Mouse (Mus musculus) heart, embryonic 11.5 days (tissue): ENCODE measurements at regions not wholly inside any gene's neighbourhood (a gene's known extent, or its start where the extent isn't known, plus 50 kb on each side); places are given as distances from the start of the nearest gene placed in this dataset.

Experiments used
- ATAC-seq: fragments of 200-750 bp; cut with Nextera tagmentation; replicated peaks from 2 replicates; pipeline ENCODE4 v1.8.0; 2017; ENCODE audit warnings: moderate library complexity; ENCODE audit not compliant: insufficient number of reproducible peaks, low FRiP score, low TSS enrichment
- H3K27ac ChIP-seq: fragments of 300-500 bp; sonication (generic); 2 replicates; pipeline ENCODE4 v1.5.1; 2014; ENCODE audit warnings: mild to moderate bottlenecking, low read depth, low read length
- H3K27me3 ChIP-seq: fragments of 300-500 bp; sonication (generic); 2 replicates; pipeline ENCODE4 v1.6.1; 2014; ENCODE audit warnings: mild to moderate bottlenecking, low read length, mixed read lengths; ENCODE audit not compliant: control insufficient read depth, insufficient read depth
- H3K36me3 ChIP-seq: fragments of 300-500 bp; sonication (generic); 2 replicates; pipeline ENCODE4 v1.6.1; 2014; ENCODE audit warnings: mild to moderate bottlenecking, low read length, moderate library complexity, mixed read lengths; ENCODE audit not compliant: control insufficient read depth, insufficient read depth
- H3K4me1 ChIP-seq: fragments of 300-500 bp; sonication (generic); 2 replicates; pipeline ENCODE4 v1.6.1; 2014; ENCODE audit warnings: low read length; ENCODE audit not compliant: control insufficient read depth, insufficient read depth
- H3K4me2 ChIP-seq: fragments of 300-500 bp; sonication (generic); 2 replicates; pipeline ENCODE4 v1.6.1; 2014; ENCODE audit warnings: mild to moderate bottlenecking, moderate library complexity
- H3K4me3 ChIP-seq: fragments of 300-500 bp; sonication (generic); 2 replicates; pipeline ENCODE4 v1.5.1; 2014; ENCODE audit warnings: low read depth, low read length
- H3K9ac ChIP-seq: fragments of 300-500 bp; sonication (generic); 2 replicates; pipeline ENCODE4 v1.6.1; 2014; ENCODE audit warnings: mild to moderate bottlenecking, low read depth, low read length, moderate library complexity
- H3K9me3 ChIP-seq: fragments of 300-500 bp; sonication (generic); replicated peaks from 2 replicates; pipeline ENCODE4 v1.6.1; 2016; ENCODE audit warnings: low read length; ENCODE audit not compliant: control insufficient read depth
- WGBS: fragments of 180-500 bp; shearing (Covaris S2); extraction: QIAGEN DNeasy Blood & Tissue Kit; methylation state at CpG from one replicate; pipeline ENCODE4 v1.1.7; 2014; ENCODE audit not compliant: insufficient replicate concordance; 5-methylcytosine and 5-hydroxymethylcytosine counted together

DNA sequence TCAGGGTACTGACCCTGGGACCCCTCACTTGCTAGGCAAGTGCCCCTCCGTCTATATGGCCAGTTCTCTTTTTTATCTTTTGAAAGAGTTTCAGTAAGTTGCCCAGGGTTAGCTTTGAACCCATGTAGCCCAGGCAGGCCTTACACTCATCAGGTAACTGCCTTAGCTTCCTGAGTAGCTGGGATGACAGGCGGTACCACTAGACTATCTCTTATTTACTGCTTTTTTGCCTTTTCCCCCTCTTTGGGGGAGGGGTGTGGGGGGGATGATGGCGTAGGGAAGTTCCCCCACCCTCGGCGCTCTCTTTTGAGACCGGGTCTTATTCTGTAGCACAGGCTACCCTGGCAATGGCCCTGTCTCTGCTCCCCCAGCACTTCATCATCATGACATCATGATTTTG is 106.9 kb downstream of the Sox2 start:
- no peaks in the 10 kb centered on the region for H3K36me3 ChIP-seq
- H3K27ac ChIP-seq, result no peak overlapping the region
- ATAC-seq, result no peak
- H3K27me3 ChIP-seq, result no peaks in the 10 kb centered on the region
- H3K9ac ChIP-seq, result no peak overlapping the region
- H3K4me2 ChIP-seq, result no peak overlapping the region
- 56% methylated on average over 6 of the region's 6 CpGs for WGBS
- H3K9me3 ChIP-seq, result no peaks in the 10 kb centered on the region
- H3K4me3 ChIP-seq, result no peak overlapping the region
- no peaks in the 10 kb centered on the region for H3K4me1 ChIP-seq

DNA sequence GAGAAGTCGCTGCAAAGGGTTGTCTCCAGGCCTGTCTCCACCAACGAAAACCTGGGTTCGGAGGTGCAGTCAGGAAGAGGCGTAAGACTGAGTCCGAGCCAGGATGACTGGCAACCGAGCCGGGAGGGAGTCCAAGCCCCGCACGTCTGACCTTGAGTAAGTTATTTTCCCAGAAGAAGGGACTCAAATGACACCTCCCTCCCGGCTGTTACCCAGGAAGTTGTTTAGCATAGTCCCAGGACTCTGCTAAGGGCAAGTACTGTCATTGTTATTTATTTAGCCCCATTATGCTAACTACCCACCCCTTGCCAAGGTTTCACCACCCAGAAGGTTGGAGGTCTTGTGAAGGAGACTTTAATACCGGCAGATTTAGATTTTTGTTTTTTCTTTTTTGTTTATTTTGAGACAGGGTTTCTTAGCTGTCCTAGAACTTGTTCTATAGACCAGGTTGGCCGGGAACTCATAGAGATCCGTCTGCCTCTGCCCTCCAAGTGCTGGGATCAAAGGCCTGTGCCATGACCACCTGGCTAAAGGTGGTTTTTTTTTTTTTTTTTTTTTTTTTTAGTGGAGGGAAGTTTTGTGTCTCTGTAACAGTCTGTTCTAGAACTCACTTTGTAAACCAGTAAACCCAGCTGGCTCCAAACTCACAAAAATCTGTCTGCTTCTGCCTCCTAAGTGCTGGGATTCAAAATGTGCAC is 107.8 kb downstream of the Sox2 start:
- Histone ChIP-seq H3K4me2 (no peak overlapping the region), H3K9ac (no peak overlapping the region), H3K36me3 (no peaks in the 10 kb centered on the region), H3K27me3 (no peaks in the 10 kb centered on the region), H3K9me3 (no peaks in the 10 kb centered on the region), H3K4me1 (no peaks in the 10 kb centered on the region), H3K4me3 (no peak overlapping the region), H3K27ac (no peak overlapping the region)
- ATAC-seq, result no peak
- WGBS, result 24% methylated on average over 13 of the region's 13 CpGs

DNA sequence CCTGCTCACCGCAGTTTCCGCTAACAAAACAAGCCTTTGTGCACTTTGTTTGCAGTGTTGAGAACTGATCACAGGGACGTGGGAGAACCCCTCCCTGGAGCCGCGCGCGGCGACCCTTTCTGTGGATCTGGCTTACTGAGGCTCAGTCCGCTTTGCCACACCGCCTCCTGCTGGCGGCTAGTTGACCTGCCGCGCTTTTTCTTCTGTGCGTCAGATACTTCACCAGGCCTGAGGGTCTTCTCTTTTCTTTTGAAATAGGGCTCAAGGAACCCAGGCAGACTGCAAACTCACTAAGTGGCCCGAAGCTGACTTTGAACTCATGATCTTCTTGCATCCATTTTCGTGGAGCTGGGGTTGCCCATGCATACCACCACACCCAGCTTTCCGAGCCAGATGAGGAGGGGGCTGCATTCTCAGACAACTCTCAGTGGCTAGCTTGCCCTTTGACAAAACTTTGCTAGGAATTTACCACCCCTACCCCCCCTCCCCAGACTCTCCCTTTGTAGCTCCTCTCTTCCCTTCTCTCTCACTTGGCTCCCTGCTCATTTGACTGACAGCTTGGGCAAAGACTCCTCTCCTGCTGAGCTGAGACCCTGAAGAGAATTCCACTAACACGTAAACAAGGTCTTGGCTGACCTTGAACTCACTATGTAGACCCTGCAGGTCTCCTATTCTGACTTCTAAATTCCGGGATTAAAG is 109.9 kb downstream of the Sox2 start:
- Histone ChIP-seq H3K9ac (no peak overlapping the region), H3K27me3 (no peaks in the 10 kb centered on the region), H3K36me3 (no peaks in the 10 kb centered on the region), H3K4me2 (no peak overlapping the region), H3K27ac (no peak overlapping the region), H3K4me3 (no peak overlapping the region), H3K9me3 (no peaks in the 10 kb centered on the region), H3K4me1 (no peaks in the 10 kb centered on the region)
- ATAC-seq, result no peak
- 59% methylated on average over 19 of the region's 19 CpGs for WGBS

DNA sequence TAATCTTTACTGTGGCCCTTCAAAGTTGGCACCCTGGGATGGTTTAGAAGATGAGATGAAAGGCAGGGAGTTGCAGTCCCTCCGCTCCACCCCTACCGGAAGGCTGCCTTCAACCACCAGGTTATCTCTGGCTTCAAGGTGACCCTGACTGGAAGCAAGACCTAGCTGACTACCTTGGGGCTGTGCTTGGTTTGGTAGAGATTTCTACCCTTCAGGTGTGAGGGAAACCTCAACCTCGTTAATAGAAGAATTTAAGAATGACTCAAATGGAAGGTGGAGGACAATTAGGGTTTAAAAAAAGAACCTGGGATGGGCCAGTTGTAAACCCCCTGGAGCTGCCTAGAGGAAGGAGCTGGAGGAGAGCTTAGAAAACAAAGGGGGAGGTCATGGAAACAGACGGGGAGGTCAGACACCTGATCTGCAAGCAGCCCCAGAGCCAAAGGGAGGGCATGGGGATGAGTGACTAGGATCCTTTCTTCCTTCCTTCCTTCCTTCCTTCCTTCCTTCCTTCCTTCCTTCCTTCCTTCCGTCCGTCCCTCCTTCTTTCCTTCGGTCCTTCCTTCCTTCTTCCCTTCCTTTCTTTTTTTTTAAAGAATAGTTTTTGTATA is 111.1 kb downstream of the Sox2 start:
- Histone ChIP-seq H3K27me3 (no peaks in the 10 kb centered on the region), H3K9me3 (no peaks in the 10 kb centered on the region), H3K36me3 (no peaks in the 10 kb centered on the region), H3K27ac (no peak overlapping the region), H3K4me2 (no peak overlapping the region), H3K9ac (no peak overlapping the region), H3K4me1 (no peaks in the 10 kb centered on the region), H3K4me3 (no peak overlapping the region)
- 65% methylated on average over 7 of the region's 7 CpGs for WGBS
- ATAC-seq, result no peak

DNA sequence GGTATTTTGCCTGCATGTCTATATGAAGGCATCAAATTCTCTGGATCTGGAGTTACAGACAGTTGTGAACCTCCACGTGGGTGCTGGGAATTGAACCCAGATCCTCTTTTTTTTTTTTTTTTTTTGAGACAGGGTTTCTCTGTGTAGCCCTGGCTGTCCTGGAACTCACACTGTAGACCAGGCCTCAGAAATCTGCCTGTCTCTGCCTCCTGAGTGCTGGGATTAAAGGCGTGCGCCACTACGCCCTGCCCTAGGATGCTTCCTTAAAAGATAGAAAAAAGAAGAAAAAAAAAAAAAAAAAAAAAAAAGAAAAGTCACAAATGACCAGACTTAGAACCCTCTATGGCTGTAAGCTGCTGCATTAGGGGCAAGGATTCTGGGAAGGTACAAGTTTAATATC is 111.6 kb downstream of the Sox2 start:
- Histone ChIP-seq H3K4me1 (no peaks in the 10 kb centered on the region), H3K4me3 (no peak overlapping the region), H3K27me3 (no peaks in the 10 kb centered on the region), H3K4me2 (no peak overlapping the region), H3K9me3 (no peaks in the 10 kb centered on the region), H3K9ac (no peak overlapping the region), H3K27ac (no peak overlapping the region), H3K36me3 (no peaks in the 10 kb centered on the region)
- 90% methylated on average over 4 of the region's 4 CpGs for WGBS
- no peak for ATAC-seq

DNA sequence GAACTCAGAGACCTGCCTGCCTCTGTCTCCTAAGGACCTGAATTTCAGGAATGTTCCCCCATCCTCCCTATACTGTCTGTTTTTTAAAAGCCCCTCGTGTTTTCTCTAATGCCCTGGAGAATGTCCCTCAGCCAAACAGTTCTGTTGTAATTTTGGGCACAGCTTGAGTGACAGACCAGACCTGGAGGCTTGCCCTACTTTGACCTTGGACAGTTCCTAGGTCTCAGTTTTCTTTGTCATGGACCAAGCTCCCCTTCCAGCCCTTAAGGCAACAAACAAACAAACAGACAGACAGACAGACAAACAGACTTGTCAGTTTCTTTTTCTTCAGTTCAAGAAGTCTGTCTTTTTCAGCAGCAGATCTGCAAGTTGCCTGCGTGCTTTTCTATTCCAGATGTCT is 114.4 kb downstream of the Sox2 start:
- H3K36me3 ChIP-seq, result no peaks in the 10 kb centered on the region
- no peak overlapping the region for H3K4me3 ChIP-seq
- no peak overlapping the region for H3K27ac ChIP-seq
- ATAC-seq, result no peak
- no peak overlapping the region for H3K4me2 ChIP-seq
- H3K4me1 ChIP-seq, result no peaks in the 10 kb centered on the region
- H3K9me3 ChIP-seq, result no peaks in the 10 kb centered on the region
- 57% methylated on average over 2 of the region's 2 CpGs for WGBS
- H3K27me3 ChIP-seq, result no peaks in the 10 kb centered on the region
- no peak overlapping the region for H3K9ac ChIP-seq

DNA sequence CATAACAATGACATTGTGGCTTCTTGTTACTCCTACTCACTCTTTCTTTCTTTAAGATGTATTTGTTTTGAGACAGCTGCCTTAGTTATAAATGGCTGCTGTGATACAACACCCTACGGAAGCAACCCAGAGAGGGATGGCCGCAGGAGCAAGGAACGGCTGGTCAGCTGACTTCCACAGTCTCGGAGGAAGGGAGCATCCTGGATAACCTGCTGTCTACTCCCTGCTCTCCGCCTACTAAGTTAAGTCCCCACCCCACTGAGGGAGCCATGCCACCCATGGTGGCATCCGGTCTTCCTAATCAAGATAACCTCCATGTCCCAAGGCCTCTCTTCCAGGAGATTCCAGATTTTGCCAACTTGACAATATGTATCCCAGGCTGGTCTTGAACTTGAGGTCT is 114.9 kb downstream of the Sox2 start:
- no peak for ATAC-seq
- Histone ChIP-seq H3K9ac (no peak overlapping the region), H3K4me1 (no peaks in the 10 kb centered on the region), H3K4me3 (no peak overlapping the region), H3K9me3 (no peaks in the 10 kb centered on the region), H3K4me2 (no peak overlapping the region), H3K27ac (no peak overlapping the region), H3K36me3 (no peaks in the 10 kb centered on the region), H3K27me3 (no peaks in the 10 kb centered on the region)
- WGBS, result 75% methylated on average over 6 of the region's 6 CpGs

DNA sequence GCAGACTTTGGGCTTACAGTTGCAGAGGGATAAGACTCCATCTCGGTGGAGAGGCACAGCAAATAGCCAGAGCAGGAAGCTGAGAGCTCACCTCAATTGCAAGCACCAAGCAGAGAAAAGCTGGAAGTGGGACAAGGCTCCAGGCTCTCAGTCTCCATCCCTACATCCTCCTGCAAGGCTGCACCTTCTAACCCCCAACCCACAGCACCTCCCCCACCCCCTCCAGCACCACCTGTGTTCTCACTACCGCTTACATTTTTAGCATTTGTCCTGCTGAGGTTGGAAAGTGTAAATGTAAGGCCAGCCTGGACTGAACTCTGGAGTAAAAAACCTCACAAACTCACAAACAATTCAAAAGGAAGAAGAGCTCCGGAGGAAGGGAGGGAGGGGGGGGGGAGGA is 119.6 kb downstream of the Sox2 start:
- H3K9me3 ChIP-seq, result no peaks in the 10 kb centered on the region
- no peak overlapping the region for H3K9ac ChIP-seq
- H3K4me1 ChIP-seq, result no peaks in the 10 kb centered on the region
- H3K4me2 ChIP-seq, result no peak overlapping the region
- no peak for ATAC-seq
- H3K36me3 ChIP-seq, result no peaks in the 10 kb centered on the region
- WGBS, result 17% methylated on average over 2 of the region's 3 CpGs
- H3K4me3 ChIP-seq, result no peak overlapping the region
- H3K27ac ChIP-seq, result no peak overlapping the region
- H3K27me3 ChIP-seq, result no peaks in the 10 kb centered on the region

DNA sequence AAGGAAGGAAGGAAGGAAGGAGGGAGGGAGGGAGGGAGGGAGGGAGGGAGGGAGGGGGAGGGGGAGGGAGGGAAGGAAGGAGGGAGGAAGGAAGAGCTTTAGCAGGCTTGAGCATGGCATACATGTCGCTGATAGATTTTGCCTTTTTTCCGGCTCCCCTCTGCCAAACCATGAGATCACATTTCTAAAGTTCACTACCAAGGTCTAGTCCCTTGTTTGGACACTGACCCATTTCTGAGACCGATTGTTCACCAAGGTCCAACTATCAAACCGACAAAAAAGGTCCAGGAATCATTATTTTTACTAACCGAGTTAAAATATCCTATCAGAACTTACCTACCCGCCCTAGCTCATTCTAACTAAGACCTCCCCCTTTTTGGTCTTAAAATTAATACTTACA is 120.1 kb downstream of the Sox2 start:
- 67% methylated on average over 6 of the region's 6 CpGs for WGBS
- H3K27me3 ChIP-seq, result no peaks in the 10 kb centered on the region
- H3K9ac ChIP-seq, result no peak overlapping the region
- no peak overlapping the region for H3K4me2 ChIP-seq
- no peak overlapping the region for H3K27ac ChIP-seq
- no peak for ATAC-seq
- H3K4me3 ChIP-seq, result no peak overlapping the region
- no peaks in the 10 kb centered on the region for H3K9me3 ChIP-seq
- H3K36me3 ChIP-seq, result no peaks in the 10 kb centered on the region
- no peaks in the 10 kb centered on the region for H3K4me1 ChIP-seq
